Mouse (Mus musculus): ENCODE measurements at regions not wholly inside any gene's neighbourhood (a gene's known extent, or its start where the extent isn't known, plus 50 kb on each side); places are given as distances from the start of the nearest gene placed in this dataset.
"Not testable (repeated sequence)": the region's sequence is repeated elsewhere in the genome, so short reads cannot be mapped to it uniquely, and the experiment has no call there.

DNA sequence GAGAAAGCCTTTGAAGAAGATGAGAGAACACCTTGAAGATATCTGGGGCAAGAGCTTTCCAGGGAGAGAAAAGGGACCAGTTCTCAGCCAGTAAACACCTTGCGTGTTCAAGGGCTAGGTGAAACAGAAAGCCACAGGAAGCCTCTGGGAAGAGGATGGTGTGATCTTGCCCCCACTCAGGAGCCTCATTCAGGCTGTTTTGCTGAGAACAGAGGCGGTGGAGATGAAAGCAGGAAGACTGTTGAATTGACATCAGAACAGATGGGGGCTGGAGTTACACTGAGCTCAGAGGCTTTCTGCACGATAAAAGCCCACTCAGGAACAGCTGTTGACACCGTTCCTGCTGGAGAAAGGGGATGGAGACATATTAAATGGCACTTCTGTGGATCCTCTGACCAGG lies 262.5 kb downstream of the Dad1 start:
- DNase-seq = no peak

DNA sequence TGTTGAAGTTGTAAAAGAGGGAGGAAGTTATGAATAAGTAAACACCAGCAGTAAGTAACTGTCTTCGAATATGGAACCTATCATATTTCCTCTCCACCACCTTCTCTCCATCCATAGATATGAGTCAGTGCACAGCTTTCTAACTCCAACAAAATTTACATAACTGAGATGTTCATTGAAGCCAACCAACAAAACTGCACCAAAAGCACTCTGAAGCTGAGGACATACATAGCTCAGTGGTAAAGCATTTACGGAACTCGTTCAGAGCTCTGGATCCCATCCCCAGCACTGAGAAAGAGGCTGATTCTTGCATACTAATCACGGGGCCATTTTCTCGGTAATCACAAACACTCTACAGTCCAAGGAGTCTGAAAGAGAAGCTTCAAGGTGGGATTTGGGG lies 273.1 kb downstream of the Dad1 start:
- DNase-seq = no peak

DNA sequence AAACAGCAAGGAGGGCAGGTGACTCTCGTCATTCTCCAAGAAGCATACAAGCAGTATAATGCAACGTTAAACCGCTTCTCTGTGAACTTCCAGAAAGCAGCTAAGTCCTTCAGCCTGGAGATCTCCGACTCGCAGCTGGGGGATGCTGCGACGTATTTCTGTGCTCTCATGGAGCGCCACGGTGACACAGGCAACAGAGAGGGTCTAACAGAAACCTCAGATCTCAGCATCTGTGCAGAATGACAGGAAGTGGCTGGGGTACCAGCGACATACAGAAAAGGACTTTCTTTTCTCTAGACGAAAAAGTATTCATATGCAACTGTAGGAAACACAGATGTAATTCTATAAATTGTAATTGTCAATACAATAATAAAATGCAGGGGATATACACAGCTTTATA lies 292.5 kb downstream of the Dad1 start:
- DNase-seq = not testable (repeated sequence)

DNA sequence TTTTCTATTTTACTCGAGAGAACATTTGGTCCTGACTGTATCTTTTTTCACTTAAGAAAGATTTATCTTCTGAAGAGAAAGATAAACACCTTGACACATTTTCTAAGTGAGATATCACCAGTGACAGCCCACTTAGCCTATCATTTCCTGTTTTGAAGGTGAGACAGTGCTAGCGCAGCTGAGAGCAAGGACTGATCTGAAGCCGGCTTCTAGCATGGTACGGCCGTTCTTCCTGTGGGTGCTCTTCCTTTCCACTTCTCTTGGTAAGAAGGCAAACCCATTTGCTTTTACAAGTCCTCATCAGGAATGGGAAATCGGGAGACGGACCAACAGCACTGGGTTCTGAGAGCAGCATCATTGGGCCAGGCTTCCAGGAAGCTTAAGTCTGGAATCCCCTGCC lies 293.1 kb downstream of the Dad1 start:
- DNase-seq = no peak

DNA sequence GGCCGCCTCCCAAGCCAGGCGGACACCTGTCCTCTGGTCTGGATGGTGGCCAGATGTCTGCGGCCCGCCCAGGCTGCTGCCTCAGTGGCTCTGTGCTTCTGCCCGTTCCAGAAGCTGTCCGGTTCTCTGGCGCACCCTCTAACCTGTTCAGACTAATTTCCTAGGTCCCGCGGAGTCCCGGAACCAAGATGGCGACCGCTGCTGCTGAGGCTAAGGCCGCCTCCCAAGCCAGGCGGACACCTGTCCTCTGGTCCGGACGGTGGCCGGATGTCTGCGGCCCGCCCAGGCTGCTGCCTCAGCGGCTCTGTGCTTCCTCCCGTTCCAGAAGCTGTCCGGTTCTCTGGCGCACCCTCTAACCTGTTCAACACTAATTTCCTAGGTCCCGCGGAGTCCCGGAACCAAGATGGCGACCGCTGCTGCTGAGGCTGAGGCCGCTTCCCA lies 318.1 kb downstream of the Dad1 start:
- peak; percentile 76 for DNase-seq

DNA sequence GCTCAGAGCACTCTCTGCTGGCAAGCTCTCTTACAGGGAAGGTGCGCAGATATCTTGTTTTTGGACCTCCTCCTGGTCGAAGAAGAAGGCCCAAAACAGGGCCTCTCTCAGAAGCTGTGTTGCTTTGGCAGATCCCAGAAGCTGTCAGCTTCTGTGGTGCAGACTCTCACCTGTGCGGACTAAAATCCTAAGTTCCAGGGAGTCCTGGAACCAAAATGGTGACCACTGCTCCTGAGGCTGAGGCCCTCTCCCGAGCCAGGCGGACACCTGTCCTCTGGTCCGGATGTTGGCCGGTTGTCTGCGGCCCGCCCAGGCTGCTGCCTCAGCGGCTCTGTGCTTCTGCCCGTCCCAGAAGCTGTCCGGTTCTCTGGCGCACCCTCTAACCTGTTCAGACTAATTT lies 318.6 kb downstream of the Dad1 start:
- DNase-seq = peak; percentile 44

DNA sequence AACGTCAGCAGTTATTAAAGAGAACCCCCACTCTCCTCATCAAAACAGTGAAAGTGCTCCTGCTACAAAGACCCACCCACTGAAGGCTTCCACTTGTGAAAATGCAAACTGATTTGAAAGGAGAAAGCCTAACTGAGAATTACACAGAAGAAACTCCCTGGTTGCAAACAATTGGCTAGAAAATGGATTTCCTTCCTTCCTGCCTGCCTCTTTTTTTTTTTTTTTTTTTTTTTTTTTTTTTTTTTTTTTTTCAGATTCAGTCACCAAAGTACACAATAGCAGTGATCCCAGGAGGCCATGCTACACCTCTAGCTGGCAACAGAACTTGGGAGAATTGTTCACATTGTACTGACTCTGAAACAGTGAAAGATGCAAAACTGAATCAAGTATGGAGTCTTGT lies 343.0 kb downstream of the Dad1 start:
- DNase-seq = no peak

DNA sequence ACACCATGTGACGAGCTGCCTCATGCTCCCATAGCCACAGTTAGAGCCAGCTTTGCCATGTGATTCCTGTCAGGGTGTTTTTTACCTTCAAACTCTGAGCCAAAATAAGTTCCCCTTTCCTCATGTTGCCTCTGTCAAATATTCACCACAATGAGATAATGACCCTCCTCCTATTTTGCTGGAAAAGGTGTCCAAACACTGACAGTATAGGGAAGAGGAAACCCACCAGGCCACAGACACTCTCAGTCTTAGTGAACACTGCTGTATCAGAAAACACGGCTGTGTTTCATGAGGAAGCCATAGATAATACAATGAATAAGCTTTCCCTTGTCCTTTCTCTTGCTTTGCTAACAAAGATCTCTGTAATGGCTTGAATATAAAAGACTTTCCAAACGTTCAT lies 349.3 kb downstream of the Dad1 start:
- no peak for DNase-seq

DNA sequence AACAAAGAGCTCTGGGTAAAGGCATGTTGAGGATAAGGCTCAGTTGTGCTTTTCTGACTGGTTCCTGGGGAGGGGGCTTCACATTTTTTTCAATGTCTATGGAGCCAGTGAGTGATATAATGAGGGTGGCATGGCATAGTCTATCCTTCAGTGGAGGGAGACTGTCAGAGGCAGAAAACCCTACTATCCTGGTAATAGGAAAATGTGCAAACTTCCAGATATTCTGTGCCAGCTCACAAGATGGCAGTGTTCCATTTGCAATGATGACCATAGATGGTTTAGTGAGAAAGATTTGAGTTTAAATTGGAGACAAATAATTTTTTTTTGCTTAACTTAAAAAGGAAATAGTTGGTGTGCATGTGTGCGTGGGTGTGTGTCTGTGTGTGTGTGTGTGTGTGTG lies 352.8 kb downstream of the Dad1 start:
- no peak for DNase-seq

DNA sequence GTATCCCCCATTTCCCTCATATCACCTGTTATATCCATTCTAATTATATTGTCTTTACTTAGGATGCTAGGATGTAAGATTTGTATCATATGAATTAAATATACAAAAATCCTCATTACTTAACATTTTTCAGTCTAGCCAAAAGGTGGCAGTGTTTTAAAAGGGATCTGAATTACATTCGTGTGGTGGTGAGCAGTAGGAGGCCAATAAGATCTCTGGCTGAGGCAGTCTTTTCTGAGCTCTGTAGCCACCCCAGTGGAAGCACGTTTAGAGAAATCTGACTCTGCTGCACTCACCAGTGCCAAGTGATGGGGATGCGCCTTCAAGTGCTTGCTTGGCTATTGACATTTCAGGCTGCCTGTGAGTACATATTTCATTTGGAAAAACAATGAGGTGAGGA lies 372.6 kb downstream of the Dad1 start:
- DNase-seq = no peak

DNA sequence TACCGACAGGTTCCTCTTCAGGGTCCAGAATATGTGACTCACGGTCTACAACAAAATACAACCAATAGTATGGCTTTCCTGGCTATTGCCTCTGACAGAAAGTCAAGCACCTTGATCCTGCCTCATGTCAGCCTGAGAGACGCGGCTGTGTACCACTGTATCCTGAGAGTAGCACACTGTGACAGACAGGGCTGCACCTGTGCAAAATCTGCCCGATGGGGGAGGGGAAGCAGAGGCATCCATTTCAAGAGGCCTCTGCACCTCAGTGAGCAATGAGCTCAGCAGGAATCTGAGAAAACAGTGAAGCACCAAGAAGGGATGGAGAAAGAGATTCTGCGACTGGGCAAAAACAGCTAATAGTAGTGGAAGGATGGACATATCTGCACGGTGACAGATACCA lies 377.3 kb downstream of the Dad1 start:
- no peak for DNase-seq

DNA sequence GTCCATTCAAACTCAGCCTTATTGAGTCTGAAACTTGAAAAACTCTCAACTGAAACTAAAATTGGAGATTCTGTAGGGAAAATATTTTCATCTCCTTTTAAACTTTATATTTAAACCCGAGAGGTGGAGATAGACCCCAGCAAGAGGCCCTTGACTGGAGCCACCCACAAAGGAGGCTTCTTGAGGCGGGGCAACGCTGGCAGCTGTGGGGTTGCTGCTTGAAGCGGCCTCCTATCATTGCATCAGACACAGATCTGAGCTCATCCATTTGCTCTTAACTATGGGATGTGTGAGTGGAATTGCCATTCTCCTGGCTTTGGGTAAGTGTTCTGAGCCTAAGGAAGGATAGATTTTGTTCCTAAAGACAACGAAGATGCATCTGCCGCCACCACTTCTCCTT lies 378.2 kb downstream of the Dad1 start:
- DNase-seq = no peak

DNA sequence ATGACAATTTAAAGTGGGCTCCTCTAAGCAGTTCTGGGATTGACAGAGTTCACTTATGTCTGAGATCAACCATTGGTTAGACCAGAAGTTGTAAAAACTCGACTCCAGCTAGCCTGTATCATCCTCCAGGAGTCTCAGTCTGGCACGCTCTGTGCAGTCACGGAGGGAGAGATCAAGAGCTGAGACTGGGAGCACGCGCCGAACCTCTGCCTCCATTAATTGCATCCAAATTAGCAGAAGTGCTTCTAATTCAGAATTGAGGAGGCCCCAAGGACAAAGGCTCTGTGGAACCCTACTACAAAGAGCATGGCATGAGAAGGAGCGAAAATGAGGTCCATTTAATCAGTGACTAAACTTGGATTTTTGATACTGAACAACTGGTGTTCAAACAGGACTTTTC lies 406.9 kb downstream of the Dad1 start:
- DNase-seq = no peak

DNA sequence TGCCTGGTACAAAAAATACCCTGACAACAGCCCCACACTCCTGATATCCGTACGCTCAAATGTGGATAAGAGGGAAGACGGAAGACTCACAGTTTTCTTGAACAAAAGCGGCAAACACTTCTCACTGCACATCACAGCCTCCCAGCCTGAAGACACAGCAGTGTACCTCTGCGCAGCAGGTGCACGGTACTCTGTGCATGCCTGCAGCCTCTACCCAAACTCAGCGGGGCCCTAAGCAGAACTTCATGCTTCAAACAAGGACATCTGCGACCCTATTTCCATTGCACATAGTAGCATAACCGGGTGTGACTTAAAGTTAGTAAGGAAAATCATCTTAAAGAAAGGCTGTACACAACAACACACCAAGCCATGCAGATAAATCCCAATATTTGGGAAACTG lies 408.3 kb downstream of the Dad1 start:
- DNase-seq = no peak

DNA sequence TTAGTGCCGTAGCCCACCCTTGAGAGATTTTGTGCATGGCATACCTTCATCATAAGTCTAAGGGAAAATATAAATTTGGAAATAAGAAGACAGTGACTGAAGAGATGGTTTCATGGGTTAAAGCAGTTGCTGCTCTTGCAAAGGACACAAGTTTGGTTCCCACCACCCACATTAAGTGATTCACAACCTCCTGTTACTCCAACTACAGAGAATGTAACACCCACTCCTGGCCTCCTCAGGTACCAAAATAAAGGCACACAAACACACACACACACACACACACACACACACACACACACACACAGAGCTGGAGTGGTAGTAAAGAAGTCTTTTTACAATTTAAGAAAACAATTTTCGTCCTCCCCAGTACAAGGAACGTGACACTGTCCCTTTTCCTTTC lies 421.4 kb downstream of the Dad1 start:
- no peak for DNase-seq

DNA sequence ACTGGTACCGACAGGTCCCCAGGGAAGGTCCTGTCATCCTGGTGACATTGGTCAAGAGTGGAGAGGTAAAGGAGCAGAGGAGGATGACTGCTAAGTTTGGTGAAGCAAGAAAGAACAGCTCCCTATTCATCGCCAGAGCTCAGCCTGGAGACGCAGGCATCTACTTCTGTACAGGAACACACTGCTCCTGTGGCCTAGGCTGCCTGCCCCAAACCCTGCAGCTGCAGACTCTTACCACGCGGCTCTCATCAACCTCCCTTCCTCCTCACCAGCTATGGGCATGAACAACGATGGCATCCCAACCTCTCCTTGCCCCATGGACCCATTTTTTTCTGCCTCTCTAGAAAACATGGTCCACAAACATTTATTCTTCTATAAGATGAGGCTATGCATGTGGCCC lies 422.3 kb downstream of the Dad1 start:
- DNase-seq = no peak

DNA sequence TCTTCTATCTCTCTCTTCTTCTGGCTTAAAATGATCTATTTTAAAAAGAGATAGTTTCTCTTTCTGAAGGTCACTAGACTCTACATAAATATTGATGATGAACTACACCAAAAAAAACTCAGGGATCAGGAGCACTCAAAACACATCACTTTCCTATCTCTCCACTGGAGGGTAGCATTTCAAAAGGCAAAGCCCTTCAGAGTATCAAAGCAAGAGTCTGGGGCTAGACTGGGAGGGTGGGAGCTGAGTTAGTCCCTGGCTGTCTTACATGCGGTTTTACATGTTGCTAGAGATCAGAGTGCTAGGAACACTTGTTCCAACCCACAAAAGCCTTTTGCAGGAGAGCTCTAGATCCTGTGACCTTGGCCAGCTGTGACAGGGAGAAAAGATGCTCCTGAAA lies 423.2 kb downstream of the Dad1 start:
- DNase-seq = no peak

DNA sequence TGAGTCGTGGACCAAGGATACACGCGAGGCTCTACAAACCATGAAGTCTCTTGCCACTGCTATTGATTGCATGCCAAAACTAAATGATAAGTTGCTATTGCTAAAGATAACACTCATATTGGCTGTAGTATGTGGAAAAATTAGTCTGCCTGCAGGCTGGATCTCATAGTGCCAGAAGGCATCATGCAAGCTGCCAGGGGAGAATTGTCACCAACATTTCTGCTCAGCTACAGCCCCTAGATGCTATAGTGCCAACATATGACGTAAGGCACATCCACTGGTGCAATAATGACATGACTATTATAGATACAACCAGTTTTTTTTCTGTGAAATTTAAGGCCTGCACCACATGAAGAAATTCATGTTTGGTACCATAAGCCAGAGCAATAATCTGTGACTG lies 427.1 kb downstream of the Dad1 start:
- DNase-seq = no peak

DNA sequence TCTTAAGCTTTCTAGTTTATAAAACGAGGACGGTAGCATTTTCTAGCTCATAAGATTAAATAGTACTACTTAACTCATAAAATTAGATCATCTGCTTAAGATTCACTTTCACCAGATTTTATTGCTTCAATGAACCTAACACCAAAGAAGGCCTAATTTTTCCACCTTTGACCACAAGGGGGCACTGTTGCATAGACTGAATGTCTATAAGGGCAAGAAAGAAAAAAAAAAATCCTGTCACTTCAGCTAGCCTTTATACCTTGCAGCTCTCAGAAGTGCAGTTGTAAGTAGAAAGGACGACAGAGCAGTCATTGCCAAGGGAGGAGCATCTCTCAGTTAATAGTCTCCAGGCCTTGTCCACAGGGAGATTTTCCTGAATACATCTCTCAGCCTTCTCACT lies 447.7 kb downstream of the Dad1 start:
- peak; percentile 86 for DNase-seq

DNA sequence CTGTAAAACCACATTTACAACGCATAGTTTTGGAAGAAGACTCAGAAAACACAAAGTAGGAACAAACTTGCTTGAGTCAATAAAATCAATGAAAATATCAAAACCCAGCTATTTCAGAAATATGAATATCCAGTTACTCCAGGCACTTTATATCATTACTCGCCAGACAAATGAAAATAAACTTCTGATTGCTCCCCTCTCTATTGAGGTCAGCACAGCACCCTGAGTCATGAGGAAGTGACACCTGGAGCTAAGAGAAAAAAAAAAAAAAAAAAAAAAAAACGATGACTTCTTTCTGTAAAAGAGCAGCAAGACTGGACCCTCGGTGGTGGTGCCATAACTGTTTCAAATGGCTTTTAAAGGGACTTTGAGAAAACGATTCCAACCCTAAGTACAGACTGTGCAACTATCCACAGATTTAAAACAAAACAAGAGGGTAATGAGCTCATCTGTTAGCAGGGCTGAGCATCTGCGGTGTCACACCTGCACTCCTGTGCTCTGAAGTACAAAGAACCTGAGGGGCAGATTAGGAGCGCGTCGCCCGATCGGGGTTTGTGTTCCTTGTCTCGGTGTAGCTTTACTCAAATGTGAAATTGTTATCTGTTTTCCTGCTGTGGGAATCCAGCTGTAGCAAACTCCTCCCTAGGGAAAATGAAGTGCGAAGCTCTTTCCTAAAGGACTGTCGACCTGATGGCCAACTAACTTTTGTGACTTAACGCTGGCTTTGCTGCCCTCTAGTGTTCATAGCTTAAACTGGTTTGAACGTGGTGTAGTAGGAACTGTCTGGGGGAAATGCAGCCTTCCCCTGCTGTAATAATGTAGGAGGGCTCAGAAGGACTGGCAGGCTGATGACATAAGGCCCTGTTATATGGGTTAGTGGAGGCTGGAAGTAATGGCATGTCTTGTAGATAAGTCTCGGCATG lies 449.9 kb downstream of the Dad1 start:
- DNase-seq = peak; percentile 48

DNA sequence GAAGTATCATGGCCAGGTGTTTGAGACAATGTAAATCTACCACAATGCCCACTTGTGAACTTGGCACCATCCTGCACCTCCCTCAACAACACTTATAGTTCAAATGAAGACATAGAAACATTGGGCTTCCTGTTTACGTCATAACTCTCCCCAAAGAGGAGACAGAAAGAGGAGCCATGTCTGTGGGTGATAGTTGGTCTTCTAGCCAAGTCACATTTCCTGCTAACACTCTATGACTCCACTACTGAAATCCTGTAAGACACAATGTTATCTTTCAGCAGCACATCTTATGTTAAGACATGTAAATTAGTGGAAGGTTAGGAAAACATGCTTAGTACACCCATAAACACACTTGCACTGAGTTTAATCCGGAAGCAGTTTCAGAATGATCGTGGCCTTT lies 451.4 kb downstream of the Dad1 start:
- DNase-seq = no peak

DNA sequence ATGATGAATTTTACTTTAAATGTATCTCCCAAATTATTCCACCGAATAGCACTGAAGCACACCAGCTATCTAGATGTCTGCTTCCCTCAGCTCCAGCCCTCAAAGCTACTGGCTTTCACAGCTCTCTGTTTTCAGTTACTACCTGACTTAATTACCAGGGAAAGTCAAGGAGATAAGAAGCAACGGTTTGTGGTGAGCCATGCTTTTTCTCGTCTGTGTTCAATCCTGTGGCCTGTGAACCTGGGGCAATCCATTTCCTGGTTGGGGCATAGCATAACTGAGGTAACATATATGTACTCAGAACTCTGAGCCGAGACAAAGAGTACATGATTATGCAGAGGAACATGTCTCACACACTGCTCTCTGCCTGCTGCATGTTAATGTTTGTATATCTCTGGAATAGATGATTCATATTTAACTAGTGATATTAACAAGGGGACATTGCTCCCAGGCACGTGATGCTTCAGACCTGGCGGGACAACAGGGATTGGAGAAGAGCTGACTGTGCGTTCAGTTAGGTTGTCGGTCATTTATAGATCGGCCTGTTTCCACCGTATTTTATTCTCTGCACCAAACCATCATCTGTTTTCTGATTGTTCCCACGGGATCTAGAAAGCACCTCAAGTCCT lies 453.3 kb downstream of the Dad1 start:
- DNase-seq = no peak

DNA sequence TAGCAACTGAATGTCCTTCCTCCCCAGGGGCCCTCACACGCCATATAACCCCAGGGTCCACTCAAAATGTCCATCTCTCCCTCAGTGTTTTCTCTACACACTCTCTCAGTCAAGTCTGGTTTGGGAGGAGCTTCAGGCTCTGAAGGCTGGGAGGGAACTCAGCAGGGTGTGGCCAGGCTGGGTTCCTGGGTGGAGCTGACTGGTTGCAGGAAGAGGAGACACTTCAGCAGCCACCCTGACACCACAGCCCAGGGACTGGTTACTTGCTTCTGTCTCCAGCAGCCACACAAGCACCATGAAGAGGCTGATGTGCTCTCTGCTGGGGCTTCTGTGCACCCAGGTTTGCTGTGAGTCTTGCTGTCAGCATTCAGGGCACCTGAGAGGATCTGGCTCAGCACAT lies 458.7 kb downstream of the Dad1 start:
- DNase-seq = not testable (repeated sequence)

DNA sequence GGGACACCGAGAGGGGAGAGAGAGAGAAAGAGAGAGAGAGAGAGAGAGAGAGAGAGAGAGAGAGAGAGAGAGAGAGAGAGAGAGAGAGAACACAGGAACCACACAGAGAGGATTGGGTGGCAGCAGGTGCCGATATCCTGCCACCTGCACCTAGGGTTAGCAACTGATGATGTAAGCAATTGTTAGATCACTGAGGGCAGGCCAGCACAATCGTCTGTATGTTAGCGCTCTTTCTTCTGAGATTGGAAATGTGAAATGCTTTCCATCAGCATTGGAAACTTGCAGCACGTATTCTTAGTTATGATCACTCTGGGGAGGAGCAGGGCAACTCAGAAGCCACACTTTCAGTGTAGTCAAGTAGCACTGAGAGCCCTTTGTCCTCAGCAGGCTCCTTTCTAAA lies 459.4 kb downstream of the Dad1 start:
- DNase-seq = no peak

DNA sequence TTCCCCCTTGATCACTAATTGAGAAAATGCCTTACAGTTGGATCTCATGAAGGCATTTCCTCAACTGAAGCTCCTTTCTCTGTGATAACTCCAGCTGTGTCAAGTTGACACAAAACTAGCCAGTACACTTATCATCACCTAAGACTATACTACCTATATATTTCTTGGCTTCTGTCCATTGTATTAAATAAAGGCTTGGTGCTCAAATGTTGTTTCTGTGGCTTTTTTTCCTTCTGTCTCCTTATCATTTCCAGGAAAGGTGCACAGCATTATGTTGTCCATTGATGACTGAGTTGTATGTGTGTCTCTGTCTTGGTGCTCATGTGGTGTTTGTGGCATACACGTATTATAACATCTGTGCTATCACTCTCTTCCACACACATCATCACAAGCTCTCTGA lies 461.5 kb downstream of the Dad1 start:
- DNase-seq = not testable (repeated sequence)

Data from right cerebral cortex, postnatal 14 days (tissue).